Mouse (Mus musculus) c-Kit-negative CD71-positive TER-119-positive erythroid progenitor cells, embryonic 14.5 days (primary cell): Measurements from ENCODE around the gene Ciapin1.

Experiments
- DNase-seq: peaks from one replicate; pipeline ENCODE4 v3.0.0-alpha.2; 2013; ENCODE audit warnings: low read depth, low spot score

The Ciapin1 gene

GRCm38 (mm10) chr8:94810153-94810552, 28.0 kb downstream of the Ciapin1 start, which contains the start of gene Ccl17:
Gene Ccl17, plus strand, starts transcription at chr8:94810453.
- DNase-seq: no peak

DNA sequence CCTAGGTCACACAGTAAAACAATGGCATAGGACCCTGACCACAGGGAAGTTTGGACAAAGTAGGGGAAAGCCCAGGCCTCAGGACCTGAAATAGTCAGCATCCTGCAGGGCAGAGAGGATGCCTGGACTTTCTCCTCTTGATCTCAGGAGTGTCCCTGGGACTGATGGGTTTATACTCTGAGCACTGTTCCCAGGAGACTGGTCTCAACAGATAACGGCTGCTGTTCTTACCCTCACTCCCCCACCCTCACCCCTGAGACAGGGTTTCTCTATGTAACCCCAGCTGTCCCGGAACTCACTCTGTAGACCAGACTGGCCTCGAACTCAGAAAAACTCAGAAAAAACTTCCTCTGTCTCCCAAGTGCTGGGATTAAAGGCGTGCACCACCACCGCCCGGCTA, 29.8 kb downstream of the Ciapin1 start:
- DNase-seq: no peak

- no peak for DNase-seq
Measured at GRCm38 (mm10) chr8:94807506-94807905, 30.7 kb downstream of the Ciapin1 start.

- DNase-seq: no peak
Measured at GRCm38 (mm10) chr8:94805811-94806210, 32.3 kb downstream of the Ciapin1 start.

DNA sequence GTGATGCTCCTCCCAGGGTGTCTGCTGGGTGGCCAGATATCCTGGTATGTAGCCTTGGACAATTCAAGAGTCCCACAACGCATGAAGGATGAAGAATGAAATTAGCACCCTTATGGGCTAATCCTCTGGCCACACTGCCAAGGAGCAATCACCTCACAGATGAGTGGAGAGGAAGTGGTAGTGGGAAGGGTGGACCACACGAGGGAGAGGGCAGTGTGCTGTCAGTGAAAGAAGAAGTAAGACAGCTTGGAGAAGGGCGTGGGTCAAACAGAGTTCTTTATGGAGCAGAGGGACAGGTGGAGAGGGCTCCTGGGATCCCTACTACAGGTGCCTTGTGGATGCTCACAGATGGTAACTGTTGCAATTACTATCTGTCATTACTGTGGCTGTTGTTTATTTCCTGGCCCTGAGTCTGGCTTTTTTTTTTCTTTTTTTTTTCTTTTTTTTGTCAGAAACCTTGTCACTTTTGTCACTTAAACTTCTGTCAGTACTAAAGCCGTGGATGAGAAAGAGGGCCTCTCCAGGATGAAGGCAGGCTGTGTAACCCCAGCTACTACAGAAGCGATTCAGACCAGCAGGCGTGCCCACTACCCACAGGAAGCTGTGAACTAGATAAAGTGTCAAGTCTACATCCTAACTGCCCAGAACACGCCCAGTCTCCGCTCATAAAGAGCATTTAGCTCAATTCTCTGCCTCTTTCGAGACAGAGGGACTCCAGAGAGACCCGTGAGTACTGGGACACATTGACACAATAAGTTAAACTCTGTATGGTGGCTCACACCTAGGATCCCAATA, 33.4 kb downstream of the Ciapin1 start:
- no peak for DNase-seq

GRCm38 (mm10) chr8:94803551-94803950, 34.6 kb downstream of the Ciapin1 start:
- DNase-seq: no peak

GRCm38 (mm10) chr8:94802375-94802774, 35.8 kb downstream of the Ciapin1 start:
- no peak for DNase-seq

GRCm38 (mm10) chr8:94801293-94802095, 36.7 kb downstream of the Ciapin1 start:
- no peak for DNase-seq

DNA sequence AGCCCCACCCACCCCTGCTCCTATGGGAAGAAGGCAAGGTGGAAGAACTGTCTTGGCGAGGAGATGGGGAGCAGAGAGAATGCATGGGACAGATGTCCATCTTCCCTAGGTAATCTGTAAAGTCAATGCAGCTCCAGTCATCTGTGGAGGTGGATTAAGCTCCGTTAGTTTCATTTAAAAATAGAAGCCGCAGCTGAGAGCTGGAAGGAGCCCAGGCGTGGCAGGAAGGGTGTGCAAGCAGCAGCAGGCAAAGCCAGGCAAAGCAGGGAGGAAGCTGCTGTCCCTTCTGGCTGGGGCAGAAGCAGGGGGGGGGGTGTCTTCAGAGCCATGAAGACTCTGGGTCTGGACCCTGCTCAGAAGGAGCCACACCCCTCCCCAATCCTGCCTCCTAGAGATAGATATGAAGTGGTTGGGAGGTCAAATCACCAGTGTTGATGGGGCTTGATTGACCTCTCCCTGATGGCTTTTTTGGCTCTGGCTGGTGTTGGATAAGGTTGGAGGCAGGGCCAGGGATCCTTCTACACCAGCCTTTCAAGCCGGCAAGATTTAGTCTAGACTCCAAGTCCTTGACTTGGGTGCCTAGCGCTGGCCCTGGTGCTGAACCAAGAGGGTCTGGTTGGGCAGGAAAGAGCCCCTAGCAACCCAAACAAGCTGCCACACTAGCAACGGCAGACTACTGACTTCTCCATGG, 37.7 kb downstream of the Ciapin1 start:
- peak; percentile 74 for DNase-seq

- DNase-seq: peak; percentile 30
Measured at GRCm38 (mm10) chr8:94794782-94795181, 43.4 kb downstream of the Ciapin1 start.

DNA sequence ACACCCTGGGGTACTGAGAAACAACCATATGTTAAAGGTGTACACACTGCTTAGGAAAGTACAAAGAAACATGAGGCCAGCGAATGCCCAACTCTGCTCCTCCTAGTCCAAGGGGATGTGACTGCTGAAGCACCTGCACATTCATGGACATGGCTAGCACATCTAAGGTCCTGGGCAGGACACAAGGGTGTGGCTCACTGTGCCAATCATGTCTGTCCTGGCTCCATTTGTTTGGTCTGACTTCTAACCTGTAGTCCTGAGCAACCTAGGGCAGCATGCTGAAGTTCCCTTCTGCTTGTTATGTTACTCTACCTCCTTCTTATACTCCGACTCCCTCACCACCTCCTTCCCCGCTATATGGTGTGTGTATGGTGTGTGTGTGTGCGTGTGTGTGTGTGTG, 43.8 kb downstream of the Ciapin1 start:
- no peak for DNase-seq

DNA sequence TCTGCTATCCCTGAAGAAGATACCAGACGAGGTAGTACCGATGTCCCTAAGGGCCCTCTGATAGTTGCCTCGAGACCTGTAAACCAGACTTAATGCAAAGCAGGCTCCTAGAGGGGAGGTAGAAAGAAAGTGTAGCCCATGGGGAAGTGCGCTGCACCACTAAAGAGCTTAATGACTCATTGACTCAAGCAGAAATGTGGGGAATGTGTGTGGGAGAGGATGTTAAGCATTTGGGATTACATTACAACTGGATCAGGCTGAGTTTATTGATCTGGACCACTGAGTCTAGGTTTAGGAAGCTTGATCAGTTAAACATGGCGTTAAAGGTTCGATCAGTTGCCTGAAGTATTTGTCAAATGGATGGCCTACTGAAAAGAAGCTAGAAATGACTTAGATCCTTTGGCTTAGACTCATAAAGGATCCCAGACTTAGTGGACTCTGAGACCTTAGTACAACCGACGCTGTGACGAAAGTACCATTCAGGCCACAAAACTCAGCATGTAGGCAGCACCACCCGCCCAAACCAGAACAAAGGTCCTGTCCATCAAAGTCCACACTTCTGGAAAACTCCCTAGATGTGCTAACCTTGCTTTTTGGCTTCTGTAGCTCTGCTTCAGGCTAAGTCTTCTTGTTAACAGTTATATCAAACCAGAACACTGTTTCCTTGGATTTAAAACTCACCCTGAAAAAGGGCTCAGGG, 48.8 kb downstream of the Ciapin1 start:
- DNase-seq: no peak

DNA sequence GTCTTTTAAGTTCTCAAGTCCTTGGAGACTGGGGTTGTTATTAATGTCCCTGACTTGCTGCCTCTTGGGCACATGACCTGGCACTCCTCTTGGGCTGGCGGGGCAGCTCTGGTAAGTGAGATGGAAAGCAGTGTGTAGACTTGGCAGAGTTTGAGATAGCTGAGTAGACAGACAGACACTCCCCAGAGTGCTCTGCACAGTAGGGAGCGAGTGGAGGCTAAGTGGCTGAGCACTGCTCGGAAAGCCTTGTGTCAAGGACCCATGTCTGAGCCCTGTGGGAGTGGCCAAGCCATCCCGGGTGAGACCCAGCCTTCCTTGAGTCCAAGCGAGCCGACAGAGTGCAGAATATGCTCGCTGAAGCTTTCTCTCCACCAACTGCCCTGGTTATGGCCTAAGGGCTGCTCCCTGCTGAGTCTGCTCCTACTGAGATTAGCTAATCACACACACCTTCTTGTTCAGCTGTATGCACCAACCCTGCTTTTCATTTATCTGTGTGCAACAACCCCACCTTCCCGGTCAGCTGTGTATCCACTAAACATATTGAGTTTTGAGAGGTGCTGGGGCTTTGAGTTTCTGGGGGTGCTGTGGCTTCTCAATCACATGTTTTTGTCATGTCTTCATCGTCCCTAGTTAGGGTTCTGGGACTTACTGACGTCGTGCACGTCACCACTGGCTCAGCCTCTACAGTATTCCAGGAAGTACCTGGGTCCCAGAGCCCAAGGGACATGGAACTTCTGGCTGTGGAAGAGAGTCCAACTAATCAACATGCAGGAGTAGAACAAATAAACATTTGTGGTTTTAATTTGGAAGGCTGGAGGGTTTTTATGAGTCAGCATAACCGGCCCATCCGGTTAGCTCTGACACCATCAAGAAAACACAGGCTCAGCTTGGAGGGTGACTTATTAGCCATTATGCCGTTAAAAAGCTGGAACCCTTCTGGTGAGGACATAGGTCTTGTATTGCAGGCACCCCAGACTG, 50.3 kb downstream of the Ciapin1 start:
- DNase-seq: peak; percentile 76

DNA sequence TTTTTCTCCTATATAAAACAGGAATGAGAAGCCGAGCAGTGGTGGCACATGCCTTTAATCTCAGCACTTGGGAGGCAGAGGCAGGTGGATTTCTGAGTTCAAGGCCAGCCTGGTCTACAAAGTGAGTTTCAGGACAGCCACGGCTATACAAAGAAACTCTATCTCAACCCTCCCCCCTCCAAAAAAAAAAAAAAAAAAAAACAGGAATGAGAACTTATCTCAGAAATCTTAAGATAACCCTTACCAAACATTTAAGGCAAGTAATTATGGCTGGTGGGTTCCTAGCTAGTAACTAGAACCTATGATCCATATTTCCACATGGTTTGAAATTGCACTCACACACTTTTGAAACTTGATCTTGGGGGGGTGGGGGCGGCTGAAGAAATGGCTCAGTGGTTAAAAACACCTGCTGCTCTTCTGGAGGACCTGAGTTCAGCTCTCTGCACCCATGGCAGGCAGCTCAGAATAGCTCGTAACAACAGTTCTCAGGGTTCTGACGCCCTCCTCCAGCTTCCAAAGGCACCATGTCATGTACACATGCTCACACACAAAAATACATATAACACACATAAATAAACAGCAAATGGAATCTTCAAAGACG, 52.1 kb downstream of the Ciapin1 start:
- DNase-seq: no peak

- peak; percentile 60 for DNase-seq
Measured at GRCm38 (mm10) chr8:94785247-94785985, 52.7 kb downstream of the Ciapin1 start.

DNA sequence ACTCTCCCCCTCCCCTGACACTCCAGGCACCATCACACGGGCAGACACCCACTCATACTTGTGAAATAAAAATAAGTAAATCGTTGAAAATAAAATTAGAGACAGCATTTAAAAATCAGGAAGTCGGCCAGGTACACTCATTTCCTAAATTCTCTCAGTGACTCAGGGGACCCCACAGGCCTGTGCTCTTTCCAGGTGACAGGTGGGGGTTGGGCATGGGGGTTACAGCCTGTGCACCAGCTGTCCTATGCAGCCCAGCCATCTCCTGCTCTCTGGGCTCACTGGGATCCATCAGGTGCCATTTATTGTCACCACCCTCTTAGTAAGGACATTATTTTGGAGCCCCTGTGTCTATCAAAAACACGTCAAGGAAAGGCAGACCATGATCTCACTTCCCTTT, 54.3 kb downstream of the Ciapin1 start:
- no peak for DNase-seq

DNA sequence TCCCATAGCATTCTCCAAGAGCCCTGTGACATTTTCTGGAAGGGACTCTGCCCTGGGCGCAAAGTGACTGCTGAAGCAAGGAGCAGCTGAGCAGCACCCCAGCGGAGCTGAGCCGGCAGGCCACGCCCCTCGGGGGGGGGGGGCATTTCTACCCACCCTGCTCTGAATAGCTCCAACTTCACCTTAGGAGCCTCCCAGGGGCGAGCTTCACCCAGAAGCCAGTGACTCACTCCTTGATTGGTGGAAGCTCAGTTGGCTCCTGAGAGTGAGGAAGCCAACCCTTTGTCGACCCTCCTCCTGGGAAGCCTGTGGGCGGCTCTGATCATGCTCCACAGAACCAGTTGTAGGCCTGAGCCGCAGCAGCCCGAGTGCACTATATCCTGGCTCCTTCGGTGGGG, 56.3 kb downstream of the Ciapin1 start:
- DNase-seq: no peak

DNA sequence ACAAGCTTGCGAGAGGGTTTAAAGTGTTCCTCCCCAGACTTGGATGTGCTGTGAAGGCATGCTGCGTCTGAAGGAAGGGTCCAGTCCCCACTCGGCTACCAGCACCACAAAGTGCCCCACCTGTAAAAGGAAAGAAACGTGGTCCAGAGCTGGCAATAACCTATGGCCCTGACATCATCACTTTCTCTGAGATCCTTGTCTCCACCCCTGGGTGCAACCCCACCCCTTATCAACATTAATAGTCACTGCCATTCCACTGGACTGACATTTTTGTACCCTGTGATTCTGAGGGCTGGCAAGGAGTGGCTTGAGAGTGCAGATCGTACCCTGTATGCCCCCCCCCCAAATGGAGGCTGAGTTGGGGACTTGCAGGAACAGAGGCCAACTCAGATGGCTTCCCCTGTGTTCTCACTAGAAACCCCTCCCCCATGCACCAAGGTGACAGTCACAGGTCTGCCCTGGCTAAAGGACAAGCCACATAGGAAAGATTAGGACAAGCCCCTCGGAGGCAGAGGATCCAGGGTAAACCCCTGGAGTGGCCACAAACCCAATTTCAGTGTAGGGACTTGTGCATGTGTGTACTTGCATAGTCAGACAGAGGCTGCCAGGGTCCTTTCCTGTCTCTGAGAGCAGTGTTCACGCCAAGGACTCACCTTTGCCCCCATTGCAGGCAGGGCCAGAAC, 56.9 kb downstream of the Ciapin1 start:
- no peak for DNase-seq
